Mouse (Mus musculus): ENCODE results near the gene Lekr1. TPM values are rescaled to one million over a fixed set of nuclear protein-coding genes. Genes with fewer than 3 reads are reported as not detected.

Gene Lekr1
- total and polyA plus RNA-seq, 3 experiments, result 1.8 to 2.5 TPM; not detected in 1

- Histone ChIP-seq H3K9ac (ENCODE audit: control insufficient read depth, low read depth, low read length, poor library complexity, severe bottlenecking) (no peak overlapping the region), H3K9me3 (replicated peaks; ENCODE audit: insufficient read depth, low read length) (no peaks in the 10 kb centered on the region), H3K36me3 (ENCODE audit: control insufficient read depth in 1 of 2, insufficient read depth in 2 of 2, low read length in 2 of 2) (peaks cover 0 to 7% of the 10 kb centered on the region in 2 experiments; a peak in 2 of 4 replicates), H3K27me3 (ENCODE audit: control insufficient read depth in 1 of 2, insufficient read depth in 2 of 2, low read length in 2 of 2) (no peaks in the 10 kb centered on the region), H3K79me2 (ENCODE audit: control insufficient read depth, insufficient read depth, low read length, poor library complexity) (no peaks in the 10 kb centered on the region; the same call in 1 of the 2 replicates), H3K27ac (ENCODE audit: control insufficient read depth, low read depth, low read length) (no peak overlapping the region), H3K4me1 (ENCODE audit: control insufficient read depth in 1 of 2, insufficient read depth in 2 of 2, low read length in 2 of 2) (peaks cover 0 to 4% of the 10 kb centered on the region in 2 experiments; a peak in 2 of 4 replicates), H3K4me3 (ENCODE audit: control insufficient read depth in 1 of 2, insufficient read depth in 1 of 2, low read depth in 2 of 2, low read length in 2 of 2) (no peak overlapping the region)
- no peak for TF ChIP-seq CTCF (IDR thresholded peaks at IDR 0.05 in 2 of 3, conservative IDR thresholded peaks at IDR 0.05 in 1 of 3; ENCODE audit: control insufficient read depth in 1 of 3, insufficient read depth in 1 of 3, low read depth in 2 of 3, low read length in 3 of 3, poor library complexity in 1 of 3, severe bottlenecking in 1 of 3)
- no peak for TF ChIP-seq NRF1 (IDR thresholded peaks at IDR 0.05; ENCODE audit: insufficient read depth, low read depth, low read length, poor library complexity, severe bottlenecking)
- DNase-seq (ENCODE audit: low read depth, low spot score), result no peak
Observed at GRCm38 (mm10) chr3:65663176-65663575, 2.9 kb upstream of the Lekr1 start.

DNA sequence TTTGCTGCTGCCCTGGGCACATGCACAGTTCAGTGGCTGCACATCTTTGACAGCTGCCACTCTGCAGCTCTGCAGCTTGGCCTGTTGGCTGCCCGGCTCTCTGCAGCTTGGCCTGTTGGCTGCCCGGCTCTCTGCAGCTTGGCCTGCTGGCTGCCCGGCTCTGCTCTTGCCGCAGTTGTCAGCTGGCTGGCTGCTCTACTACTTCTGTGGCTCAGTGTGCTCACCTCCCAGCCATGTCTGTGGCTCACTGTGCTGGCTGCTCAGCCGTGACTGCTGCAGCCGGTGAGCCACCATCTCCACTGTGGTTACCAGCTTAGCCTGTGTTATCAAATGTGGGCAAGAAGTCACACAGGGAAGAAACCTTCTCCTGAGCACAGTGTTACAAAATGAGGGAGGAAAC is 4.2 kb downstream of the Lekr1 start:
- Histone ChIP-seq H3K27me3 (ENCODE audit: control insufficient read depth in 1 of 2, insufficient read depth in 2 of 2, low read length in 2 of 2) (no peaks in the 10 kb centered on the region), H3K4me1 (ENCODE audit: control insufficient read depth in 1 of 2, insufficient read depth in 2 of 2, low read length in 2 of 2) (peaks cover 0 to 4% of the 10 kb centered on the region in 2 experiments; a peak in 2 of 4 replicates), H3K9me3 (replicated peaks; ENCODE audit: insufficient read depth, low read length) (no peaks in the 10 kb centered on the region), H3K79me2 (ENCODE audit: control insufficient read depth, insufficient read depth, low read length, poor library complexity) (no peaks in the 10 kb centered on the region), H3K27ac (ENCODE audit: control insufficient read depth, low read depth, low read length) (no peak overlapping the region), H3K4me3 (ENCODE audit: control insufficient read depth in 1 of 2, insufficient read depth in 1 of 2, low read depth in 2 of 2, low read length in 2 of 2) (no peak overlapping the region), H3K36me3 (ENCODE audit: control insufficient read depth in 1 of 2, insufficient read depth in 2 of 2, low read length in 2 of 2) (peaks cover 0 to 3% of the 10 kb centered on the region in 2 experiments; a peak in 2 of 4 replicates), H3K9ac (ENCODE audit: control insufficient read depth, low read depth, low read length, poor library complexity, severe bottlenecking) (no peak overlapping the region)
- no peak for TF ChIP-seq SMC3 (IDR thresholded peaks at IDR 0.05; ENCODE audit: low read depth, low read length)
- no peak for TF ChIP-seq KAT2A (conservative IDR thresholded peaks at IDR 0.05; ENCODE audit: low read depth, low read length)
- DNase-seq (ENCODE audit: low read depth, low spot score), result no peak

DNA sequence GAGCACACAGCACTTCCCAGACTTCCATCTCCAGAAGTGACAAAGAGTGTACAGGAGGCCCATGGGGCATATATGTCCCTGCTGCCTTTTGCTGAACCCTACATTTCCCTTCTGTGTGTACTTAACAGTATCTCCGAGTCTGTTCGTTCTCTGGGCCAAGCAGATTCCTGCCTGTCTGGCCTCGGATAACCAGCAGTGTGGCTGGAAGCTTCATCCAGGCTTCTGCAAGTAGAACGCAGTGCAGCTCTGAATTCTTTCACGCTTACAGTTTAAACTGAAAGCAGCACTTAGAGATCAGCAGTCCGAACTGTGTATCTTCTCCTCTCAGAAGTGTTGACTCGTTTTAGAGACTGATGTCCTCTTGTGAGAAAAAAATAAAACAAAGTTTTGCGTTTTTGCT is 7.7 kb downstream of the Lekr1 start:
- Histone ChIP-seq H3K36me3 (ENCODE audit: control insufficient read depth in 1 of 2, insufficient read depth in 2 of 2, low read length in 2 of 2) (no peaks in the 10 kb centered on the region), H3K4me1 (ENCODE audit: control insufficient read depth in 1 of 2, insufficient read depth in 2 of 2, low read length in 2 of 2) (no peaks in the 10 kb centered on the region), H3K27me3 (ENCODE audit: control insufficient read depth in 1 of 2, insufficient read depth in 2 of 2, low read length in 2 of 2) (no peaks in the 10 kb centered on the region), H3K79me2 (ENCODE audit: control insufficient read depth, insufficient read depth, low read length, poor library complexity) (no peaks in the 10 kb centered on the region), H3K9ac (ENCODE audit: control insufficient read depth, low read depth, low read length, poor library complexity, severe bottlenecking) (no peak overlapping the region), H3K4me3 (ENCODE audit: control insufficient read depth in 1 of 2, insufficient read depth in 1 of 2, low read depth in 2 of 2, low read length in 2 of 2) (no peak overlapping the region), H3K9me3 (replicated peaks; ENCODE audit: insufficient read depth, low read length) (no peaks in the 10 kb centered on the region), H3K27ac (ENCODE audit: control insufficient read depth, low read depth, low read length) (no peak overlapping the region)
- no peak for TF ChIP-seq TAL1 (IDR thresholded peaks at IDR 0.05; ENCODE audit: low read length)
- no peak for TF ChIP-seq POLR2A (IDR thresholded peaks at IDR 0.05; ENCODE audit: control insufficient read depth in 1 of 2, insufficient read depth in 1 of 2, low read depth in 1 of 2, low read length in 2 of 2, poor library complexity in 1 of 2)
- TF ChIP-seq RCOR1 (IDR thresholded peaks at IDR 0.05; ENCODE audit: low read depth, low read length), result no peak
- TF ChIP-seq KAT2A (conservative IDR thresholded peaks at IDR 0.05; ENCODE audit: low read depth, low read length), result no peak
- TF ChIP-seq MAFK (IDR thresholded peaks at IDR 0.05; ENCODE audit: borderline replicate concordance, low read depth, low read length), result no peak
- TF ChIP-seq GABPA (IDR thresholded peaks at IDR 0.05; ENCODE audit: low read depth, low read length), result no peak
- DNase-seq (ENCODE audit: low read depth, low spot score), result no peak

GRCm38 (mm10) chr3:65680612-65681011 is 14.6 kb downstream of the Lekr1 start:
- Histone ChIP-seq H3K27me3 (ENCODE audit: control insufficient read depth in 1 of 2, insufficient read depth in 2 of 2, low read length in 2 of 2) (no peaks in the 10 kb centered on the region), H3K79me2 (ENCODE audit: control insufficient read depth, insufficient read depth, low read length, poor library complexity) (no peaks in the 10 kb centered on the region), H3K27ac (ENCODE audit: control insufficient read depth, low read depth, low read length) (no peak overlapping the region), H3K9me3 (replicated peaks; ENCODE audit: insufficient read depth, low read length) (no peaks in the 10 kb centered on the region), H3K4me3 (ENCODE audit: control insufficient read depth in 1 of 2, insufficient read depth in 1 of 2, low read depth in 2 of 2, low read length in 2 of 2) (no peak overlapping the region), H3K36me3 (ENCODE audit: control insufficient read depth in 1 of 2, insufficient read depth in 2 of 2, low read length in 2 of 2) (no peaks in the 10 kb centered on the region), H3K9ac (ENCODE audit: control insufficient read depth, low read depth, low read length, poor library complexity, severe bottlenecking) (no peak overlapping the region), H3K4me1 (ENCODE audit: control insufficient read depth in 1 of 2, insufficient read depth in 2 of 2, low read length in 2 of 2) (no peaks in the 10 kb centered on the region)
- TF ChIP-seq EP300 (IDR thresholded peaks at IDR 0.05; ENCODE audit: low read depth in 1 of 2, low read length in 2 of 2), result no peak
- no peak for TF ChIP-seq ZKSCAN1 (IDR thresholded peaks at IDR 0.05; ENCODE audit: low read depth, low read length)
- TF ChIP-seq ZNF384 (IDR thresholded peaks at IDR 0.05; ENCODE audit: low read depth, low read length), result no peak
- TF ChIP-seq ZC3H11A (IDR thresholded peaks at IDR 0.05; ENCODE audit: low read depth, low read length), result no peak
- TF ChIP-seq MYB (IDR thresholded peaks at IDR 0.05; ENCODE audit: low read depth, low read length), result no peak
- TF ChIP-seq TCF12 (IDR thresholded peaks at IDR 0.05; ENCODE audit: low read depth, low read length), result no peak
- TF ChIP-seq JUND (IDR thresholded peaks at IDR 0.05; ENCODE audit: low read depth, low read length), result no peak
- no peak for TF ChIP-seq POLR2AphosphoS2 (IDR thresholded peaks at IDR 0.05; ENCODE audit: low read length)
- TF ChIP-seq GATA1 (IDR thresholded peaks at IDR 0.05; ENCODE audit: low read depth, low read length), result no peak
- no peak for TF ChIP-seq NRF1 (IDR thresholded peaks at IDR 0.05; ENCODE audit: insufficient read depth, low read depth, low read length, poor library complexity, severe bottlenecking)
- no peak for TF ChIP-seq POLR2AphosphoS5 (IDR thresholded peaks at IDR 0.05; ENCODE audit: borderline replicate concordance, low read depth, low read length)
- no peak for TF ChIP-seq ELF1 (IDR thresholded peaks at IDR 0.05; ENCODE audit: low read depth, low read length)
- no peak for TF ChIP-seq KAT2A (conservative IDR thresholded peaks at IDR 0.05; ENCODE audit: low read depth, low read length)
- no peak for TF ChIP-seq MYC (IDR thresholded peaks at IDR 0.05; ENCODE audit: low read depth, low read length)
- DNase-seq (ENCODE audit: low read depth, low spot score), result no peak

All from MEL (cell line).